Mouse (Mus musculus): ENCODE results near the gene Ahdc1. TPM values are rescaled to one million over a fixed set of nuclear protein-coding genes. Genes with fewer than 3 reads are reported as not detected.

Gene Ahdc1
- total and polyA plus RNA-seq, 2 experiments from 2014 or later = 5.2 to 40.5 TPM

DNA sequence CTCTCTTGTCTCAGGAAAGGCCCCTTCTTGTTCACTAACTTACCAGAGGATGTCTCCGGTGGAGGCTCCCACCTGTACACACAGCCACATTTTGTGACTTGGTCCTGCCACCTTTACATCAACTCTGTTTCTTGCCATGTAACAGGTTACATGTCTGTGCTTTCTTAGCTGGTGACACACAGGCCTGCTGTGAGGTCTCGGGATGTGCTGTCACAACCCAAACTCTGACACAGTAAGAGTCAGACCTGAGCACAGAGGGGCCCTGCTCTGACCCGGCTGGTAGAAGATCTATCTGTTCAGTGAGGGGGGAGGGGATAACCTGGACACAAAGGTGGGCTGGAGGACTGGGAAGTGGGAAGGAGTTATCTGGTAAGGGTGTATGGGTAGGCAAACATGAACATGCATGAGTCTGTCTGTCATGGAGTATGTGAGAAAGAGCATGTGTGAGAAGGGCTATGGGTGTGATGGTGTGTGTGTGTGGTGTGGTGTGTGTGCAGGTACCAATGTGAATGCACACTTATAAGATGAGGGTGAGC lies 7.3 kb downstream of the Ahdc1 start:
- DNase-seq (ENCODE audit: low spot score) (no peak), ATAC-seq (ENCODE audit: insufficient read depth, low read depth) (no peak)
- Histone ChIP-seq H3K4me3 (ENCODE audit: low read depth, low read length) (no peak overlapping the region), H3K27ac (ENCODE audit: low read depth) (no peak overlapping the region), H3K4me2 (ENCODE audit: low read depth, low read length) (no peak overlapping the region), H3K4me1 (ENCODE audit: control insufficient read depth, insufficient read depth) (peaks cover 62% of the 10 kb centered on the region), H3K36me3 (replicated peaks; ENCODE audit: control insufficient read depth, insufficient read depth, low read length) (peaks cover 9% of the 10 kb centered on the region; the same call in 1 of the 2 replicates), H3K9ac (replicated peaks; ENCODE audit: low read depth, low read length) (no peak overlapping the region), H3K9me3 (replicated peaks; ENCODE audit: control insufficient read depth, low read length) (no peaks in the 10 kb centered on the region), H3K27me3 (ENCODE audit: control insufficient read depth, insufficient read depth, low read length) (no peaks in the 10 kb centered on the region)
- TF ChIP-seq CTCF (IDR thresholded peaks at IDR 0.05; ENCODE audit: low read depth) = no peak
- TF ChIP-seq EP300 (IDR thresholded peaks at IDR 0.05; ENCODE audit: low read depth) = no peak
- WGBS = 66% methylated on average over 3 of the region's 3 CpGs

DNA sequence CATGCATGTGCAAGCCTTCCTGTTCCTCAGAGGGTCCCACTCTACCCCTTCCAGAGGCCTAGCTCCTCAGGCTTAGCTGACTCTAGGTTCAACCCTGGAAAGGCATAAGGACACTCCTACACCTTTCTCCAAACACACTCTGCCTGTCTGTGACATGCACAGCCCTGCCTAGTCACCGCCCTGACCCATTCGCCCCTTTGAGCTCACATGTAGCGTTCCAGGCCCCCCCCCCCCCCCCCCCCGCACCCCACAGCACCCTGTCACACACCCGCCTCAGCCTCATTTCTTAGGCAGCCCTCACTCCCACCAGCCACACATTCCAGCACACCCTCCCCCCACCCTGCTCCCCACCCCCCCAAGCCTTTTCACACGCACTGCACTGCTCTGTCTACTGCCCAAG lies 9.7 kb downstream of the Ahdc1 start:
- DNase-seq (ENCODE audit: low spot score) = no peak
- no peak for ATAC-seq (ENCODE audit: insufficient read depth, low read depth)
- no peak overlapping the region for H3K9ac ChIP-seq (replicated peaks; ENCODE audit: low read depth, low read length)
- peaks cover 9% of the 10 kb centered on the region; the same call in 1 of the 2 replicates for H3K36me3 ChIP-seq (replicated peaks; ENCODE audit: control insufficient read depth, insufficient read depth, low read length)
- H3K4me2 ChIP-seq (ENCODE audit: low read depth, low read length) = no peak overlapping the region
- no peak for TF ChIP-seq CTCF (IDR thresholded peaks at IDR 0.05; ENCODE audit: low read depth)
- TF ChIP-seq EP300 (IDR thresholded peaks at IDR 0.05; ENCODE audit: low read depth) = no peak
- no peak overlapping the region for H3K27ac ChIP-seq (ENCODE audit: low read depth)
- no peaks in the 10 kb centered on the region for H3K9me3 ChIP-seq (replicated peaks; ENCODE audit: control insufficient read depth, low read length)
- no peak overlapping the region for H3K4me3 ChIP-seq (ENCODE audit: low read depth, low read length)
- peaks cover 65% of the 10 kb centered on the region for H3K4me1 ChIP-seq (ENCODE audit: control insufficient read depth, insufficient read depth)
- WGBS = 61% methylated on average over 4 of the region's 6 CpGs
- no peaks in the 10 kb centered on the region for H3K27me3 ChIP-seq (ENCODE audit: control insufficient read depth, insufficient read depth, low read length)

DNA sequence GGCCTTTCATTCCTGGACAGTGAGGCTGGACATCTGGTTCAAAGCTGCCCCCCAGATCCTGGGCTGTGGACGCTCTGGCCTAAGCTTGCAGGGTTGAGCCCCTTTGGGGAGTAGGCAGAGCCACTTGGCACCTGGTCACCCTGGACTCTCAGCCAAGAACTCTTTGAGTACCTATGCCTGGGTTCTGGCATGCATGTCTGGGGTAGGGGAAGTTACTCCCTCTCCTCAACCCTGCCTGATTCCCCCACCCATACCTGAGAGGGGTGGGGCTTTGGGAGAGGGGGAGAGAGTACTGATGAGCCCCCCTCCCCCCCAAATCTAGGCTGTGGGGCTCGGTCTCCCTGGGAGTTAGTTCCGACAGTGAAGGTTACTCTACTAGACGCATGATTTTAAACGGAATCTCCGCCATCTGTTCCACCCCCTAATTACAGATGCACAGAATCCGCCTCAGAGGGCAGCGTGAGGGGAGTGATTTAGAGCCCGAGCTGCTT lies 10.2 kb downstream of the Ahdc1 start:
- peaks cover 63% of the 10 kb centered on the region for H3K4me1 ChIP-seq (ENCODE audit: control insufficient read depth, insufficient read depth)
- WGBS = 41% methylated on average over 9 of the region's 9 CpGs
- ATAC-seq (ENCODE audit: insufficient read depth, low read depth) (no peak), DNase-seq (ENCODE audit: low spot score) (no peak)
- H3K4me2 ChIP-seq (ENCODE audit: low read depth, low read length) = no peak overlapping the region
- TF ChIP-seq EP300 (IDR thresholded peaks at IDR 0.05; ENCODE audit: low read depth) = no peak
- TF ChIP-seq CTCF (IDR thresholded peaks at IDR 0.05; ENCODE audit: low read depth) = no peak
- H3K27me3 ChIP-seq (ENCODE audit: control insufficient read depth, insufficient read depth, low read length) = no peaks in the 10 kb centered on the region
- no peak overlapping the region for H3K9ac ChIP-seq (replicated peaks; ENCODE audit: low read depth, low read length)
- no peak overlapping the region for H3K4me3 ChIP-seq (ENCODE audit: low read depth, low read length)
- no peak overlapping the region for H3K27ac ChIP-seq (ENCODE audit: low read depth)
- H3K9me3 ChIP-seq (replicated peaks; ENCODE audit: control insufficient read depth, low read length) = no peaks in the 10 kb centered on the region
- peaks cover 9% of the 10 kb centered on the region; the same call in 1 of the 2 replicates for H3K36me3 ChIP-seq (replicated peaks; ENCODE audit: control insufficient read depth, insufficient read depth, low read length)

DNA sequence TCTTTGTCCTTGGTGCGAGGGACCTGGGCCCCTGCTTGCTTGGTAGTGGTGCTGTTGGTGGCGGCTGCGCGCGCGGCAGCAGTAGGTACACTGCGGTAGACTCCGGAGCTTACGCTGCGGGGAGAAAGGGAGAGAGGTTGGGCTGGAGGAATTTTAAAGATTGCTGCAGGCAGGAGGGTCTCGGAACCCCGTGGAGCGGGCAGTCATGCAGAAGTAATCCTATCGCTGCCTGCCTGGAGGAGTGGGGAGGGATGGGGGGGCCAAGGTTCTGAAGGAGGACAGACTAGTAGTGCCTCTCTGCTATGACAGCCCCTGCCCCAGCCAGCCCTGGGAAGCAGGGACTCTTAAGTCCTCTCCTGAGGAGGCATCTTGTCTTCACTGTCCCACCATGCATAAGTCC lies 11.2 kb downstream of the Ahdc1 start:
- Histone ChIP-seq H3K4me2 (ENCODE audit: low read depth, low read length) (no peak overlapping the region), H3K4me3 (ENCODE audit: low read depth, low read length) (no peak overlapping the region), H3K9ac (replicated peaks; ENCODE audit: low read depth, low read length) (no peak overlapping the region), H3K9me3 (replicated peaks; ENCODE audit: control insufficient read depth, low read length) (no peaks in the 10 kb centered on the region), H3K27me3 (ENCODE audit: control insufficient read depth, insufficient read depth, low read length) (no peaks in the 10 kb centered on the region), H3K36me3 (replicated peaks; ENCODE audit: control insufficient read depth, insufficient read depth, low read length) (peaks cover 9% of the 10 kb centered on the region; the same call in 1 of the 2 replicates), H3K27ac (ENCODE audit: low read depth) (no peak overlapping the region), H3K4me1 (ENCODE audit: control insufficient read depth, insufficient read depth) (peaks cover 63% of the 10 kb centered on the region)
- ATAC-seq (ENCODE audit: insufficient read depth, low read depth) (no peak), DNase-seq (ENCODE audit: low spot score) (no peak)
- TF ChIP-seq EP300 (IDR thresholded peaks at IDR 0.05; ENCODE audit: low read depth) (no peak), CTCF (IDR thresholded peaks at IDR 0.05; ENCODE audit: low read depth) (no peak)
- WGBS = 60% methylated on average over 14 of the region's 14 CpGs

DNA sequence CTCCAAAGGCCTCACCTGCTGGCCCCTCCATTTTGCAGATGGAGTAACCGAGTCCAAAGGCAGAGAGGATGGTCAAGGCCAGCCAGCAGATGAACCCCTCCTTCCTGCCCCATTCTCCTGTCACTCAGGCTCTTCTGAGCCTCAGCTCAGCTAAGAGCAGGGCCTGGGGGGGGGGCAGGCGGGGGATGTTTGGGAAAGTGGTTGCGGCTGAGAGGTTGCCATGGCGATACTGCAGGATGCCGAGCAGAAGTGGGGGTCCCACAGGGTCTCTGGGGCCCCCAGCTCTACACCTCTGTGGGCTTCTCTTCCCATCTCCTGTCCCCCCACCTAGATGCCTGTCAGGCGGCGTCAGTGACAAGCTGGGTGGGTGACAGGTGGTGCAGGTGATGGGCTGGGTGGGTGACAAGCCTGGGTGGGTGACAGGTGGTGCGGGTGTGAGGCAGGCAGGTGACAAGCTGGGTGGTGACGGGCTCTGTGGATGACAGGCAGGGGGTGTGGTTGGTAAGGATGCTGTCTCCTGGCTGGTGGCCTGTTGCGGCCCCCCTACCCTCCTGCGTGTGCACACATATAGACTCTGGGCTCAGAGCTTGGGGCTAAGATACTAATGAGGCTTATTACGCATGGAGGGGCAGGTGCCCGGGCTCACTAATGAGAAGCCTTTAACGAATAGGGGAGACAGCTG lies 12.0 kb downstream of the Ahdc1 start:
- no peaks in the 10 kb centered on the region for H3K9me3 ChIP-seq (replicated peaks; ENCODE audit: control insufficient read depth, low read length)
- no peak overlapping the region for H3K9ac ChIP-seq (replicated peaks; ENCODE audit: low read depth, low read length)
- H3K4me1 ChIP-seq (ENCODE audit: control insufficient read depth, insufficient read depth) = peaks cover 64% of the 10 kb centered on the region
- no peak overlapping the region for H3K4me3 ChIP-seq (ENCODE audit: low read depth, low read length)
- 77% methylated on average over 14 of the region's 14 CpGs for WGBS
- H3K27me3 ChIP-seq (ENCODE audit: control insufficient read depth, insufficient read depth, low read length) = no peaks in the 10 kb centered on the region
- ATAC-seq (ENCODE audit: insufficient read depth, low read depth) (no peak), DNase-seq (ENCODE audit: low spot score) (no peak)
- no peak overlapping the region for H3K27ac ChIP-seq (ENCODE audit: low read depth)
- 0 out of 2 replicates have a peak, but pooled peaks cover 3% of the 10 kb centered on the region for H3K36me3 ChIP-seq (replicated peaks; ENCODE audit: control insufficient read depth, insufficient read depth, low read length)
- no peak overlapping the region for H3K4me2 ChIP-seq (ENCODE audit: low read depth, low read length)
- TF ChIP-seq EP300 (IDR thresholded peaks at IDR 0.05; ENCODE audit: low read depth) = no peak
- no peak for TF ChIP-seq CTCF (IDR thresholded peaks at IDR 0.05; ENCODE audit: low read depth)

Measured in heart, postnatal 0 days (tissue).